Mouse (Mus musculus) thymus, postnatal 36 days (tissue): ENCODE results near the gene Cadps2.

Source experiments
- DNase-seq, 2 experiments: peaks; one replicate each; pipeline ENCODE4 v3.0.0; 2022; ENCODE audit warnings: mixed read lengths in 2 of 2

The Cadps2 gene

DNA sequence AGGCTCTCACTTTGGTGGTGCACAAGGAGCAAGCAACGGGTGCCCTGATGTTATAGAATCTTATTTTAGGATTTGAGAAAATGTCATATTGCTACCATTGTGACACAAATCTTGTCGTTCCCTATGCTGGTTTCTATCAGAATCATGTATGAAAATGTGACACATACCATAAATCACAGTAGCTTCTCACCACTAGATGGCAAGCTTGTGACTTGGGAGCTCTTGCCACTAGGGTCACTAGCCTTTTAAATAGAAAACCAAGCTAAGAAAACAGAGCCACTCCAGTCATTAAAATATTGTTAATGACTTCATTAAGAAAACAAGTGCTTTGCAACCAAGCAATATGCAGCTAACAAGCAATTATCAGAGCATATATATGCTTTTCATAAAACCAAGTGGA lies 81.0 kb downstream of the Cadps2 start:
- no peak for DNase-seq

DNA sequence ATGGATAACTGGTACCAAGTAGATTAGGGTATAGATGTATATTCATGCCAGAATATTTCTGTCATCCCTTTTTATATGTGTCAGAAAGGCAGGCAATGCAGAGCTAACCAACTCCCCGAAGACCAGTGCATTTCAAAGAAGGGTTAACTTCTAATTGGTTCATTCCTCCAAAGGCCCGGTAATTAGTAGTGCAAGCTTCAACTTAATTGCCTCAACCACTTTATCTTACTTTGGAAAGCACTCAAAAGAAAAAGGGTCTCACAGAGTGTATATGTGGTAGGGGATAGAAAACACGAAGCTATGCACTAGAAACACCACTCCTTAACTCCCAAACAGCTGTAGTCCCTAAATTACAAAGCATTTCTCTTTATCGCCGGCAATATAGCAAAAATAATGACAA lies 90.4 kb downstream of the Cadps2 start:
- DNase-seq, result no peak

DNA sequence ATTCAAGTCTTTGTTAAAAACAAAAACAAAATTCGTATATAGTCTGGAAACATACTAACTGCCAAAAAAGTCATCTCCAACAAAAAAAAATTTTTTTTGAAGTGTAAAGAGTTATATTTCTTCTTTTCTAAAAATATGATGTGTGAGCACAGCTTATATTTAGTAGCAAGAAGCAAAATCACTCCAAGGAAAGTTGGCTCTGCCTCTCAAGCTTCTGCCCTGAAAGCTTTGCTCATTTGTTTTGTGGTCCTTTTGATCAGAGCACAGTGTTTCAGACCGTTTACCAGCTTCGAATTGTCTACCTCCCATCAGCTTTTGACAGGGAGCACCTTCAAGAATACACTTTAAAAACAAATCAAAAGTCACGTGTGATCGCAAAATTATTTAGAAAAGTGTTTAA lies 99.2 kb downstream of the Cadps2 start:
- DNase-seq, result no peak

DNA sequence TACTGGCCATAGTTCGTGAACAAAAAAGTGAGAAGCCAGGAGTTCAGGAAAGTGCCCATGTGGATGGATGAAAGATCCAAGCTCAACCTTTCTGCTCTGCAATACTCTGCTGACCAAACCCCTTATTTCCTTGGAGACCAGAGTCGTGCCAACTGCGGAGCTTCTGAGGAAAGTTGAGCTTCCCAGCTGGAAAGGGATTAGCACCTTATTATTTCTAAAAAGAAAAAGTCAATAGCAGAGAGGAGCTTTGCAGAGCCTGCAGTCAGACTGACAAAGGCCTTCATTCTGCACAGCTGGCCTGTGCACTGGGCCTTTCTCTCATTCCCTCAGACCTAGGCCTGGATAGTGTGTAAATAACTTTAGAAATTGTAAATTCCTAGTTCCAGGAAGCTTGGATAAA lies 106.5 kb downstream of the Cadps2 start:
- no peak for DNase-seq

DNA sequence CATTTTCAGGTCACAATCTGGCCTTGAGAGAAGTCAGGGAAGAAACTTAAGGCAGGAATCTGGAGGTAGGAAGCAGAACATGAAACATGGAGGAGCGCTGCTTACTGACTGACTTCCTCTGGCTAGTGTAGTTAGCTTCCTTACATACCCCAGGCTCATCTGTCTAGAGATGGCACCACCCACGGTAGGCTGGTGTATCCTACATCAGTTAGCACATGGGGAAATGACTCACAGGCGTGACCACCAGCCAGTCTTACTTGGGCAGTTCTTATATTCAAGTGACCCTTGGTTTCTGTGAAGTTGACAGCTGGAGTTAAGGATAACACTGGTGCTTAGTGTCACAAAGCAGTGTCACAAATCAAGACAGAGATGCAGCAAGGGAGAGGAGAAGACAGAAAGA lies 110.6 kb downstream of the Cadps2 start:
- no peak for DNase-seq

DNA sequence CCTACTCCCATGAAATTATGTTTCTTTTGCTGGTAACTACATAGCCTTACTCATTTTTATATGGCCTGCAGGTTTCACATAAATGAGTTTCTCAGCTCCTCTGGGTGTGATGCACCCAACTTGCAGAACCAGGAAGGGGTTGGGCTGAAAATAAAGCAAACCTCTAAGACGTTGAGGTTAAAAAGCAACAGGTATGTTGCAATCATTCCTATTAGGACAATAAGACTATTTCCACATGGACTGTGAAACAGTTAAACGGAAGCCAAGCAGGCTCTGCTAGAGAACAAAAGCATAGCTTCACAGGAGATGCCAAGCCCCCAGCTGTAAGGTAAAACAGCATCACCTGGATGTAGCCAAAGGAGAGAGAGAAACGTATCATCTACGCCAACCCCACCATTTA lies 115.5 kb downstream of the Cadps2 start:
- DNase-seq, result no peak

DNA sequence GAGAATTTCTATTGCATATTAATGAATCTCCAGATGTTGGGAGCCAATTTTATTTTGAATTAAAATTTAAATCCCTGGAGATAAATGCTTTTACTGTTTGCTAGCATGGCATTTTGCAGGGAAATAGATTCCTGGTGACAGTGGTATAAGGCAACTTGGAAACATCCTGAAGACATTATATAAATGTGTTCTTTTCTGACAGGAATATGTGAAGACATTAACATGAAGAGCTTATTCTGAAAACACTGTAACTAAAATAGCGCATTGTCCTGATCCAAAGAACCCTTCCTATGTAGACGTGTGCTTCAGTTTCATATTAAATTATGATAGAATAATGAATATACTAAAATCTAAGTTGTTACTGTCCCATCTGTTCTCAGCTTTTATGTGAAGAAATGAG lies 118.8 kb downstream of the Cadps2 start:
- DNase-seq, result no peak

DNA sequence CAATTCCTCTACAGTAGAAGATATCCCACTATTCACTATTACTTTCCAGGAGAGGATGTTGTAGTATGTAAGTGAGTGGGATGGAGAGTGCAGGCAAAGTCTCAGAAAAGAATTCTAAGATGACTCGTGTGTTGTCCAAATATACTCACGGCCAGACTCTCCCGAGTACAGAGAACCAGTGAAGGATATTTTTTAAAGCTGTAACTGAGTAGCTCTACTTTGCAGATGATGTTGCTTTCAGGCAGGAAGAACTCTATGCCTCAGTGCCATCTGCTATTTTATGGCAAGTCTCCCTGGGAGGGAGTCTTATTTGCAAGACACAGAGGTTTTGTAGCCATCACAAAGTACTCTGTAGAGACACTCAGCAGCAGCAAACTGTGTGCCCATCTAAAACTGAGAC lies 131.7 kb downstream of the Cadps2 start:
- DNase-seq, result no peak

DNA sequence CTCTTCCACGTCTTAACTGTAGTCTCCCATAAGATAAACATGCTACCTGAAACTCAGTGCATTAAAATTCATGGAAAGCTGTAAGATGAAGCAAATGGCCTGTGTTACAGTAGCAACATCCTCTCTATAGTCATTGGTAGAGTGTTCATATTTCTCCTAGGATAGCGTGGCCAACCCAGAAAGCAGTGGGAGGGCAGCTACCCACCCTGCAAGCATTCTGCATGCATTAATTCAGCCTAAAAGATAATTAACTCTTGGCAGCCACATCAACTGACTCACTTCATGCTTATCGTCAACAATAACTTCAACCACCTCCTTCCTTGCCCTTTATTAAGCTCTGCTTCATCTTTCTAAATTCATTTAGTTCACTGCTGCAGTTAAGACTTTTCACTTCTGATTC lies 138.3 kb downstream of the Cadps2 start:
- no peak for DNase-seq

DNA sequence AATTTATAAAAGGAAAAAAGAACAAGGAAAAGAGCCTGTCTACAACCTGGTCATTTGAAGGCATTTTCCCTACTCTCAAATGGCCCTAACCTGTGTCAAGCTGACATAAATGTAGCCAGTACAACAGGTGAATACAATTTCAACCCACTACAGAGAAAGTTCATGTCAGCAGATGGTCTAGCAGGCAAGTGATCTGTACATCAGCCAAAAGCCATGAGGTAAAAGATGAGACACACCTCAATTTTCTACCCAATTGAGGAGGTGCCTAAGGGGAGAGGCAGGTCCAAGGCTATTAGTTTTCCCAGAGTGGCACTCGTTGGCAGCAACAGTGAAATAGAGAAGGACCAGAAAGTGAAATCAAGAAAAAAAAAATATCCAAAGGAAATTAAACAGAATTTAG lies 161.0 kb downstream of the Cadps2 start:
- no peak for DNase-seq

DNA sequence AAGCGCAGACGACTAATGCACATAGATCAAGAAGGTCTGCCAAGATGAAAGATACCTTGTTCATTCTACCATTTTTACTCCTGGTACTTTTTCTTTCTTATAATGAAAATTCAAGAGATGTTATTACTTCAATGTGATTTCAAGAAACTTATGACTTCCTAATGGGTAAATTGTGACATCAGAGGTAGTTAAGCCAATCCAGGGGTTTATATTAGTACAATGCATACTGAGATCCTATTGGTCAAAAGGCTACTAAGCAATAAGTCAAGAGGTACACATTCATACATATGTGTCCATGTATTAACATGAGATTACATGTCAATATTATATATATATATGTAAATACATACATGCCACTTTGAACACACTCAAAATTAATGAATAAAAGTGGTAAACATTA lies 184.2 kb downstream of the Cadps2 start, which contains the start of gene Rnf148:
Rnf148 (minus strand) TSS at position 101 of the 400 bp plus-strand sequence.
- DNase-seq, result no peak

DNA sequence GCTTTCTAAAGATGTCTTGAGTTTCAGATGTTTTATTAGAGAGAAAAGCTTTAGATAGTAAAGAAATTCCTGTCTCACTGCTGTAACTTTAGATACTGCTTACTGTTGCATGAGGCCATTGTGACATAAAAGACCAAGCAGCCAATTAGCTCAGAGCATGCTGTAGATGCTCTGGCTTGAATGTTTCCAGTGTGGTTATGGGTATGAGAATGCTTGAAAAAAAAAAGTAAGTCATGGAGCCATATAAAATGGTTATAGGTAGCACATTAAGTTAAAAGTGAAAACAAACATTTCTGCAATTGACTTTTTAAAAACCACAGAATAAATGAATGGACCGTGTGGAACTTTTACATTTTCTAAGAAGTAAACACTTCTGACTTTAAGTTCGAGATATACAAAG lies 189.0 kb downstream of the Cadps2 start, which contains the start of gene Rnf133:
Rnf133 (minus strand) TSS at position 101 of the 400 bp plus-strand sequence.
- no peak for DNase-seq

DNA sequence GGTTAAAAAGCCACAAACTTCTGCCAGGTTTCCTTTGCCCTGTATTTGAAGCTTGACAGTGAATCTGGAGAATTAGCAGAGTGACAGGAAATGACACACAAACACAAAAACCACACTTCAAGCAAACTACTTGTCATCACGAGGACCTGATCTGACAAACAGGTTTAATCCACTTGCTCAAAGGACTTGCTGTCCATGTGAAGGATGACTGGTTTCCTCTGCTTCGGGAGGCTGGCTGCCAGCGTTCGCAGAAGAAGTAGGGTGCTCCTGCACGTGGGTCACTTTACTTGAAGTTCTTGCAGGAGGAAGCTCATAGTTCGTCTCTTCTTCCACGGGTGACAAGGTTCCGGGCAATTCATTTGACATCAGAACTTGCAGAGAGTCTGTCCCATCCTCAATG lies 190.5 kb downstream of the Cadps2 start:
- no peak for DNase-seq

DNA sequence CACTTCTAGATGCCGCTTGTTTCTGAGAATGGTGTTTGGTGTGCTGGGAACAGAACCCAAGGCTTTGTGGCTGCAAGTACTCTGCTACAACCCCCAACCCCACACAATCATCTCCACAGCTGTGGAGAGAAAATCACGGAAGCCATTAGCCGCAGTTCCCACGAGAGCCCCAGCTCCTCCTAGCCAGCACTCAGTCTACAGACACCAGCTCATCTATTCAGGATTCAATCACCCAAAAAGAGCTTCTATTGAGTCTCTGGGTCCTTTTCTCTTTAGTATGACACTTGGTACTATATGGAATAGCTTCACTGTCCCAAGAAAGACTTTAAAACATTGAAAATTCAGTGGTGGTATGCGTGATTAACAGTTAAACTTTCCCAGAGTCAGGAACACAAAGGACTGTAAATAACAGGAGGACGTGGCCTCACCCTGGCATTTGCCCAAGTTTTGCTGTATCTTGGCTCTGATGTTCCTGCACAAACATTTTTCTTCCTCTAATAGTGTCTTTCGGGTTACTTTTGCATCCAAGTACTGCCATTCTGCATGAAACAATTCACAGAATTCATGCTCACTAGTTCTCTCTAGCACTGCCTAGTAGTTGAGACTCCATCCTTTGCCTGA lies 191.5 kb downstream of the Cadps2 start:
- no peak for DNase-seq

DNA sequence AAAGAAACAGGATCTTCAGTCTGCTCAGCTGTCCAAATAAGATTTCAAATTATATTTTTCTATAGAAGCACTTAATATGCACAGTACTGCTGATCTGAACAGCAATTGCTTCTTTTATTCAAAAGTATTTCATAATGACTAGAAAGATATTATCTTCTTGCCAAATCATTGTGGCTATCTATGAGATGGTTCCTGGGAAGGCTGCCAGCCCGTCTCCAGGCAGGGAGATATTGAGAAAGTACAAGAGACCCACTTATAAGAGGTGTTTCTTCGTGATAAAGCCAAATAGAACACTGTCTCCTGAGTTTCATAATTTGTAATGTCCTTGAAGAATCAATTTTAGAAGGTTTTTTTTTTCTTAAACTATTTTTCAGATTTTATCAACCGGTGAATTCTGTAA lies 202.1 kb downstream of the Cadps2 start:
- DNase-seq, result no peak

DNA sequence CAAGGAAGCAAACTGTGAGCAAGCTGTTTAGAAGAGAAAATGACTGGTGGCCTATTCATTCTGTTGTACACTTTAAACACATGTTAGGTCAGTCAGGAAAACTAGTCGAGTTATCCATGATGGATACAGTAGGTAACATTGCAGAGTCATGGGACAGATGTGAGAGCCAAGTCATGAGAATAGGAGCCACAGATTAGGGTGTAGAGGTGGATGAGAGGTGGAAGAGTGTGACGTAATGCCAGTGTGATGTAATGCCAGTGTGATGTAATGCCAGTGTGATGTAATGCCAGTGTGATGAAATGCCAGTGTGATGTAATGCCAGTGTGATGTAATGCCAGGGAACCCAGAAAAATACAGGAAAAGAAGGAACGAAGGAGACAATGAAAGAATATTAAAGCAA lies 204.0 kb downstream of the Cadps2 start:
- DNase-seq, result no peak

DNA sequence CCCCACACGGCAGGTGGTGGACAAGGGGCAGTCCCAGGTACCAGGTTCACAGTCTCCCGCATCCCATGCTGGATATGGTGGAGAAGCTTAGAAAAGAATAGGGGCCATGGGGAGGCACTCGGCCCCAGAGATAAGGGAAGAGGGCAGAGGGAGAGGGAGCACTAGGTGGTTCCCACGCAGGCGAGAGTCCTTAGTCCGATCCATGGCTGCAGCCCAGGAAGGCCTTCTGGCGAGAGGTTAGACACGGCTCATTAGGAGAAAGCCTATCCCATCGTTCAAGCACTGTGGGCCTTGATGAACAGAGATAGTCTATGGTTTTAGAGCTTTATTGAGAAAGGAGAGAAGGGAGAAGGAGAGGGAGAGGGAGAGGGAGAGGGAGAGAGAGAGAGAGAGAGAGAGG lies 205.2 kb downstream of the Cadps2 start:
- DNase-seq, result no peak

DNA sequence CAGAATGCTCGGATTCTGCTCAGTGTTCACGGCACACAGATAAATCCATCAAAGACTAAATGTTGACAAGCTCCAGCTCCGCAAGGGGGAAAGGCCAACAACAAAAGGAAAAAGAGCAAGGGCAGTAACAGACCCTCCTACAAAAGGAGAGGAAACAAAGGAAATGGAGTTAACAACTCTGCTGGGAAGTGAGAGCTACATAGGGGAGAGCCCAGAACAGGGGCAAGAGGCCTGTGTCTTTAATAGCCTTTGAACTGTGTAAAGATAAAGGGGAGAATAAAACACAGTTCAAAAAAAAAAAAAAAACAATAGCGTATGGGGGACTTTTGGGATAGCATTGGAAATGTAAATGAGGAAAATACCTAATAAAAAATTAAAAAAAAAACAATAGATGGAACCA lies 208.8 kb downstream of the Cadps2 start:
- DNase-seq, result no peak

DNA sequence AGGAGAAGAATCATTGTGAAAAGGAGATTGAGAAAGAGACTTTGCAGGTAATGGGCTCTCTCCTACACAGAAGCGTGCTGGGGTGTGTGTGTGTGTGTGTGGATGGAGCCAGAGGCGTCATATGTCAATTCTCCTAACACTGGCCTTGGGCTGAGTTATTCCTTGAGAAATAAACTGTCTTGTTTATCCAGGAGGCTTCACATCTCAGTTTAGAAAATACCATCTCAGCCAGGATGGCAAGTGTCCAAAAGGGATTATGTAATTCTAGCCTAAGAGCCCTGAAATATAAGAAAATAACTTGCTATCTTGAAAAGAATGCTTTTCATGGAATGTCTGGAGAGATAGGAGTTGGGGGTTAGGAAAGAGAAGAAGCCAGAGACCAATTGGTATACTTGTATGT lies 264.1 kb downstream of the Cadps2 start:
- no peak for DNase-seq

DNA sequence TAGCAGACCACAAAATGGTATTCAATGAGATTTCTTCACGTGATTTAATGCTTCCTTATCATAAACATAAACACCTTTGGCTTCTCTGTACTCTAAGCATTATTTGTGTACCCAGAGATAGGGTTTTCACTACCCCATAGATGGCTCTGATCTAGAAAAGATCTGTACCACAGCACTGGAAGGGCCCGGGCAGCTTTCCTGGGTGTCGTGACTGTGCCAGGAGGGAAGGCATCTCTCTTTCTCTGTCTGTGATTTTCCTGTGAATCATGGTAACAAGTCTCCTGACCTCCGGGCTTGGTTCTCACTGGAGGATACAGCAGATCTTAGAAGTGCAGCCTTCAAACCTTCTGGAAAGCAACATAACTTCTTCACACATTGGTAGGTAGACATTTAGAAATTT lies 265.5 kb downstream of the Cadps2 start:
- DNase-seq, result no peak

DNA sequence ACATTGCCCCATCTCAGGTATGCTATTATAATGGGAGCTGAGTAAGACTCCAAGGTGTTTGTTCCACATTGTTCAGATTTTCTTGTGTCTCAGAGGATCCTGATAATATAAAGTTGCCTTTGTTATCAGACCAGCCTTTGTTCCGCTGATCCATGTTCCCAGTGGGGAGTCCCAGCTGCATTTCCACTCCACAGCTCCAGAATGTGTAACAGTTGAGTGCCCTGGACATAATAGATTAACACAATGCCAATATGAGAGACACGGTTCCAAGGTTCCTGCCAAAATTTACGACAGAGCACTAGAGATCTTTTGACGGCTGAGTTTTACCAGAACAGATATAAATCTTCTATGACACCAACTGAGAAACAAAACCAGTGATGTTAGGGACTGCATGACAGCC lies 266.8 kb downstream of the Cadps2 start:
- no peak for DNase-seq

DNA sequence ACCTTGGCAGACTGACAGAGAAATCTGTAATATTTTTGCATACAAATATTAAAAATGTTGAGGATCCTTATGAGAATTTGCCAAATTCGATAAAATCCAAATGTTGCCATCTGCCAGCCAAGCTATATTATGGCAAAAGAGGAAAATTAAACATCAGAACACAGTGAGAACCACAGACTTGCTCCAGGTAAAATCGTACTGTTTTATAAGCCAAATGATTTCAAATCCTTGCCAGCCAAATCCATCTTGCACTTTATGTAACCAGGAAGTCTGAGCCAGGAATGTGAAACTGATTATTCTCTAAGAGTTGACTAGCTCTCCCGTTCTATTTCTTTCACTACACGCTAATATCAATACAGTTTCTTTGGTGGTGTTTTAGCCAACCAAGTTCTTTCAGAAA lies 269.5 kb downstream of the Cadps2 start:
- DNase-seq, result no peak

DNA sequence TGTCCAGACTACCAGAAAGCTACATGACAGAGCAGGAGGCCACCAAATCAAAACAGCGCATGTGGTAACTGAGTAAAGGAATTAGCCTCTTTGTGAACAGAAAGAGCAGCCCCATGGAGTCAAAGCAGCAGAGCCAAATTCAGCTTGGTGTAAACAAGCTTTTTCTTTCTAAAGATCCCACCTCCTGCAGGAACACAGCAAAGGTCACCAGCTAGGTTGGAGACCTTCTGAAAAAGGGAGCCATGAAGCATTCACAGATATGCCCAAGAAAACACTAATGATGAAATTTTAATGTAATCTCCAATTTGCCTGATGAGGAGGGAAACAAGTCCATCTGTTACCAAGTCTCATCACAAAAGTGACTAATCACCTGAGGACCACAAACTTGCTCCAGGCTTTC lies 270.5 kb downstream of the Cadps2 start:
- DNase-seq, result no peak

DNA sequence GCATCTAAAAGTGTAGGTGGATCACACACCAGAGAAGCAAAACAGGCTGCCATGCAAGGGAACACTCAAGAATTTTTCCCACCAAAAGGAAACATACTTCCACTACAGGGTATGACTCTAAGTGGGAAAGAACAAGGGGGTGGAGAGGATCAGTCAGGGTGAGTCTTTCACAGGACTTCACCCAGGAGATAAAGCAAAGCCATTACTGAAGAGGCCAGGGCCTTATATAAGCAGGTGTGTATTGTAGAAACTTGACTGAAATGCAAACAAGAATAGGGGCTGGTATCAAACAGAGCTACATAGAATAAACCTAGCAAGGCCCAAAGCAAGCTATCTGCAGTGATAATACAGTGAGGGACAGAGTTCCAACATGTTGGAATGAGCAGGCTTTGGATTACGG lies 271.6 kb downstream of the Cadps2 start:
- DNase-seq, result no peak

DNA sequence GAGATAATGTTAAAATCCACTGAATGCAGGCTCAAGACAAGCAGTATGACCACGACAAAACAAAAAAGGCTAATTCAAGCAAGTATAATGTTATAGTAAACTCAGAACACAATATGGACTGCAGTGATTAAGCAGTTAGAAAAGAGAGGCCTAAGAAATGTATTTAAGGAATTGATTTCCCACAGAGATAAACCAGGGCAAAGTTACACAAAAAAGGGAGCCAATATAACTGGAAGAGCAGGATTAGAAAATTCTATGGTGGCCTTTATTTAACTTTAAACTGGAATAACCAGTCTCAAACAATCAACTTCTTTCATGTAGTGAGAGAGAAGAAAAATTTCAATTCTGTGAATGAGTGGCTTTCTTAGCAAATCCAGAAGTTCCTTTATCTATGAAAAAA lies 289.3 kb downstream of the Cadps2 start:
- DNase-seq, result no peak

DNA sequence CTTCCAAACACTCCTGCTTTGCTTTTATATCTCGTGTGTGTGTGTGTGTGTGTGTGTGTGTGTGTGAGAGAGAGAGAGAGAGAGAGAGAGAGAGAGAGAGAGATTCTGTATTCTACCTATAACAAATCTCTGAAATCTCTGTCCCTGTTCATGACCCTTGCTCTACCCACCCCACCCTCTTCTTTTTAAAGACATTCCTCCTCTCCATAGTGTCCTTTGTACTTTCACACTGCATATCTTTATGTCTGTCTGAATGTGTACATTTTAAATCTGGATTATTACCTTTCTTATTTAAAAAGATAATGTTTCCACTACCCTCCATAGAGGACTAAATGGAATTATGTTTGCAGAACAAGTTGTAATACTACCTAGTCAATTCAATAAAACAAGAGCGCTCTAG lies 315.5 kb downstream of the Cadps2 start:
- DNase-seq, result no peak
